Mouse (Mus musculus) heart, embryonic 14.5 days (tissue): ENCODE measurements at regions not wholly inside any gene's neighbourhood (a gene's known extent, or its start where the extent isn't known, plus 50 kb on each side); places are given as distances from the start of the nearest gene placed in this dataset. TPM values are rescaled to one million over a fixed set of nuclear protein-coding genes. Genes with fewer than 3 reads are reported as not detected.
"Not testable (repeated sequence)": the region's sequence is repeated elsewhere in the genome, so short reads cannot be mapped to it uniquely, and the experiment has no call there.

Experiments
- ATAC-seq: fragments of 200-750 bp; cut with Nextera tagmentation; 2 replicates; pipeline ENCODE4 v1.8.0; 2017; ENCODE audit warnings: low read depth, moderate TSS enrichment; ENCODE audit not compliant: insufficient number of reproducible peaks, insufficient read depth, low FRiP score
- H3K27ac ChIP-seq, 2 experiments: fragments of 200-500 bp in 1 of 2; fragments of 300-500 bp in 1 of 2; sonication (generic) in 1 of 2; replicated peaks in 1 of 2; 2 replicates each; pipeline ENCODE4 v1.5.1; 2012 to 2014; ENCODE audit warnings: low read depth in 2 of 2, low read length in 2 of 2, control low read depth in 1 of 2, mild to moderate bottlenecking in 1 of 2, mixed read lengths in 1 of 2; ENCODE audit not compliant: control insufficient read depth in 1 of 2, insufficient read depth in 1 of 2
- H3K27me3 ChIP-seq: fragments of 300-500 bp; sonication (generic); 2 replicates; pipeline ENCODE4 v1.6.1; 2014; ENCODE audit warnings: mild to moderate bottlenecking, low read length, control low read depth; ENCODE audit not compliant: control insufficient read depth, insufficient read depth
- H3K36me3 ChIP-seq: fragments of 300-500 bp; sonication (generic); 2 replicates; pipeline ENCODE4 v1.6.1; 2014; ENCODE audit warnings: mild to moderate bottlenecking, control low read depth, low read length, mixed read lengths; ENCODE audit not compliant: control insufficient read depth, insufficient read depth
- H3K4me1 ChIP-seq, 2 experiments: fragments of 200-500 bp in 1 of 2; fragments of 300-500 bp in 1 of 2; sonication (generic) in 1 of 2; 2 replicates each; pipeline ENCODE4 v1.6.1; 2012 to 2014; ENCODE audit warnings: low read length in 2 of 2, control low read depth in 1 of 2, mixed read lengths in 1 of 2; ENCODE audit not compliant: control insufficient read depth in 2 of 2, insufficient read depth in 2 of 2
- H3K4me2 ChIP-seq: fragments of 300-500 bp; sonication (generic); 2 replicates; pipeline ENCODE4 v1.6.1; 2014; ENCODE audit warnings: mild to moderate bottlenecking, low read length
- H3K4me3 ChIP-seq, 2 experiments: fragments of 200-500 bp in 1 of 2; fragments of 300-500 bp in 1 of 2; sonication (generic) in 1 of 2; 2 replicates each; pipeline ENCODE4 v1.5.1; 2012 to 2014; ENCODE audit warnings: low read length in 2 of 2, mild to moderate bottlenecking in 2 of 2, control low read depth in 1 of 2, low read depth in 1 of 2, moderate library complexity in 1 of 2; ENCODE audit not compliant: control insufficient read depth in 1 of 2, insufficient read depth in 1 of 2
- H3K9ac ChIP-seq: fragments of 300-500 bp; sonication (generic); 2 replicates; pipeline ENCODE4 v1.6.1; 2014; ENCODE audit warnings: mild to moderate bottlenecking, low read length
- H3K9me3 ChIP-seq: fragments of 300-500 bp; sonication (generic); 2 replicates; pipeline ENCODE4 v1.6.1; 2016; ENCODE audit warnings: low read length, control low read depth; ENCODE audit not compliant: control insufficient read depth
- WGBS: fragments of 180-500 bp; shearing (Covaris S2); extraction: QIAGEN DNeasy Blood & Tissue Kit; methylation state at CpG from one replicate; pipeline ENCODE4 v1.1.7; 2014; 5-methylcytosine and 5-hydroxymethylcytosine counted together
- microRNA-seq: library from miRNA; unstranded; fragments of <30 nt; microRNA quantifications from one replicate; pipeline ENCODE4, GENCODE M21; 2016

DNA sequence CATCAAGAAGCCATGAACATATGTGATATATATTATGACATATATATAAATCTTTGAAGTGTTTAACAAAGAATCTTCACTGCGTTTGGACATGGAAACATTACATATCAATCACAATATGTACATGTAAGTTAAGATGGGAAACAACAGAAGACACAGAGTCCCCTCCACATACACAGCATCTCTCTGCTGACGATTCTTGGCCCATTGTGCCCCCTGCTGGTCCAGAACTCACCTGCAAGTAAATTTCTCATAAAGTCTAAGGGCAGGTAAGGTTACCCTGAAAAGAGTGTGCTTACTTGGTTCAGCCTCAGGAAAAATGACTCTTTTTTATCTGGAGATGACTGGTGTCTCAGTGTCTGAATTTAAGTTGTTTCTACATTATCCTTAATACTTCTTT, 243.8 kb upstream of the Zfp386 start:
- not testable (repeated sequence) for H3K27me3 ChIP-seq, H3K4me1 ChIP-seq, ATAC-seq, H3K27ac ChIP-seq, H3K4me3 ChIP-seq, H3K4me2 ChIP-seq, H3K9me3 ChIP-seq, H3K36me3 ChIP-seq, H3K9ac ChIP-seq
- 29% methylated on average over 2 of the region's 2 CpGs for WGBS

GRCm38 (mm10) chr12:115807978-115808377, 239.5 kb upstream of the Zfp386 start:
- H3K9me3 ChIP-seq = peaks cover 3% of the 10 kb centered on the region; the same call in 1 of the 2 replicates
- no peaks in the 10 kb centered on the region for H3K4me1 ChIP-seq
- H3K36me3 ChIP-seq = no peaks in the 10 kb centered on the region
- no peak for ATAC-seq
- 41% methylated on average over 1 of the region's 1 CpGs for WGBS
- no peak overlapping the region for H3K9ac ChIP-seq
- no peak overlapping the region for H3K4me2 ChIP-seq
- no peaks in the 10 kb centered on the region for H3K27me3 ChIP-seq
- no peak overlapping the region for H3K27ac ChIP-seq
- no peak overlapping the region for H3K4me3 ChIP-seq

Small RNAs in the stretch of these regions (microRNA-seq; reads per million reads assigned to microRNA genes)
- gene Gm27722 (not detected), gene Mir6388 (not detected)
